Mouse (Mus musculus) gastrocnemius, adult 2 months (tissue): Measurements from ENCODE around the gene Slc22a12. TPM values are rescaled to one million over a fixed set of nuclear protein-coding genes. Genes with fewer than 3 reads are reported as not detected.

Experiments used
- DNase-seq: peaks from one replicate; pipeline ENCODE4 v3.0.0; 2022
- H3K27ac ChIP-seq: fragments of 200-600 bp; 2 replicates; pipeline ENCODE4 v1.8.1; 2022; ENCODE audit warnings: mild to moderate bottlenecking
- H3K4me3 ChIP-seq: fragments of 200-600 bp; 2 replicates; pipeline ENCODE4 v1.8.1; 2022; ENCODE audit warnings: mild to moderate bottlenecking, moderate library complexity
- CTCF ChIP-seq: fragments of 200-600 bp; IDR thresholded peaks from 2 replicates; pipeline ENCODE4 v1.8.1; 2022; ENCODE audit warnings: antibody characterized with exemption, mild to moderate bottlenecking, moderate library complexity
- intact Hi-C: fragments of 180-260 bp; cut with DNase I; formaldehyde crosslinking; loops from one replicate; pipeline ENCODE4 v1.15.1; 2025
- total RNA-seq, 2 experiments: library from RNA; stranded (reverse); gene quantifications; 2 replicates each; pipeline ENCODE4 v1.2.3; 2021

Slc22a12 gene
- total RNA-seq, 2 experiments from 2014 or later = not detected

GRCm38 (mm10) chr19:6521630-6522029 is 21.2 kb downstream of the Slc22a12 start:
- Histone ChIP-seq H3K27ac (no peak overlapping the region), H3K4me3 (no peak overlapping the region)
- intact Hi-C loops = no loop called here

DNA sequence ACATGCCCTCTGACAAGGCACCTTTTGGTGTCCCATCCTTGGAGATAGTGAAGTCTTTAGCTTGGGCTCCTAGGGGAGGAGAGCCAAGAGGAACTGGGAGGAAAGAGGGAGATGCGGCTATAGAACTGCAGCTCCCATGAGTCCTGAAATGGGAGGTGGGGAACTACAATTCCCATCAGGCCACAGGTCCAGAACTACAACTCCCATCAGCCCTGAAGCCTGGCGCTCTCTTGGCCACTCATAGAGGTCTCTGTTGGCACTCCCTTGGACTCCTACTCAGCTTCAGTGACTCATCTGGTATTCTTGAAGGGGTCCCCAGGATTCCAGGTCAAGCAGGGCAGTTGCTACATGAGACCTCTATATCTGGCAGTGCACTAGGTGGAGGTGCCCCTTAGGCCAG is 23.3 kb downstream of the Slc22a12 start:
- H3K4me3 ChIP-seq = no peak overlapping the region
- H3K27ac ChIP-seq = no peak overlapping the region
- DNase-seq = no peak
- intact Hi-C loops = no loop called here
- TF ChIP-seq CTCF = no peak

More at GRCm38 (mm10) chr19:6521630-6522029, 21.2 kb downstream of the Slc22a12 start:
- TF ChIP-seq CTCF = no peak
- no peak for DNase-seq

DNA sequence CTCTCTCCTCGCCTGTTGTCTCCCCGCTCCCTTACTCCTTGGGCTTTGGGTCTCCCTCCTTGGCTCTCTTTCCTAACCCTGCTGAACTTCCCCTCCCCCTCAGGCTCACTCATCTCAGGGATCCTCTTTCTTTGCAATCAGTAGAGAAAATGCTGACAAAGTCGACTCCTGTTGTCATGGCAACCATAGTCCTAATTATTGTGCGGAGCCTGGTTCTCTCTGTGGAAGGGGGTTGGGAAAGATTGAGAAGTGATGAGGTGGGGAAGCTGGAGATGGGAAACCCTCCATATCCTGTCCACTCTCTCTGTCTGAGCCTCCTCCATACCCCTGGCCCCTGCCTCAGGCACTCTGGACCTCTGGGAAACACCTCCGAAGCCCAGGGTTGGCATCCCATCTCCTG is 24.2 kb downstream of the Slc22a12 start:
- intact Hi-C loops = no loop called here
- Histone ChIP-seq H3K27ac (no peak overlapping the region), H3K4me3 (no peak overlapping the region)
- no peak for DNase-seq
- TF ChIP-seq CTCF = no peak

DNA sequence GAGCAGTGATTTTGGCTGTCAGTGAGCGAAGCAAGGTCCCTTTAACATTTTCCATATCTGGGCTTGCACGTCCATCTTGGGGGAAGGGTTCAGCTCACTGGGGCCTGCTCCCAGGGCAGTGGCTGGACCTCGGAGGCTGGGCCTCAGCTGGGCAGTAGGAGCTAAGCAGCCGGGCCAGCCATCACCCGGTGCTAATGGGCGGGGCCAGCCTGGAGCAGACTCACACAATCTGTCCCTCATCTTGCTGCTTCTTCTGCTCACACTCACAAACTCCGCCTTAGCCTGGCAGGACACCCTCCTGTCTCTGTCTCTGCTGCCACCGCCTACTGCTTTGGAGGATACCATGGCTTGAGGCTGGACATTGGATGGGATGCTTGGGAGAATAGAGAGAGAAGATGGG is 26.7 kb downstream of the Slc22a12 start:
- no peak for TF ChIP-seq CTCF
- intact Hi-C loops = no loop called here
- Histone ChIP-seq H3K27ac (no peak overlapping the region), H3K4me3 (no peak overlapping the region)
- DNase-seq = no peak

DNA sequence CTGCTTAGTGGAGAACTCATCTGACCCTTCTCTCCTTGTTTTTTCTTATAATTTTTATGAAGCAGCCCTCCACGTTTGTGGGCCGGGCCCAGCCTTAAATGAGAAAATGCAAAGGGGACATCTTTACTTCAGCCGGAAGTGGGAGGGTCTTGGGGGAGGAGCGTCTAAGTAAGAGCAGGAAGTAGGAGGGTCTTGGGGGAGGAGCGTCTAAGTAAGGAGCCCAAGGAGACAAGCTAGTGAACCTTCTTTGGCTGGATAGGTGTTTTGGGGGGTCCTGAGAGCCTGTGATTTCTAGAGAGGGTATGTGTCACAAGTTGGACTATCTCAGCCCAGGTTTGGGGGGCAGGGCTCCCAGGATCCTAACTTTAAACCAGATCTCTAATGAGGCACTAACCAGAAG is 27.4 kb downstream of the Slc22a12 start:
- no peak for TF ChIP-seq CTCF
- no peak for DNase-seq
- no peak overlapping the region for H3K4me3 ChIP-seq
- intact Hi-C loops = no loop called here
- H3K27ac ChIP-seq = no peak overlapping the region

DNA sequence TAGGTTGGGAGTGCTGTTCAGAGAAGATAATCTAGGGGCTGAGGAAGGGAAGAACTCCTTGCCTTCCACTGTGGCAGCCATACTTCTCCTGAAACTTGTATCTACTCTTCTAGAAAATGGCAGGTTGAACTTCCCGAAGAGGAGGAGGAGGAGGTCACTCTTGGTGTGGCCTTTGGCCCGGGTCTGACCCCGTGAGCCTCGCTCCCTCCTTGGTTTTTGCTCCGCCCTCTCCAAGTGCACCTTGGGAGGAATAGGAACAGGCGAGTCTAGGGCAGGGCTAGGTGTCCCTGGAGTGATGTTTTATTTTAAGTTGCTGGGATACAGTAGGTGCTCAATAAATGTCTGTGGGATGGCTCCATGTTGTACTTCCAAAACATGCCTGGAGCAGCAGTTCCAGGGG is 27.9 kb downstream of the Slc22a12 start:
- intact Hi-C loops = no loop called here
- no peak for DNase-seq
- Histone ChIP-seq H3K27ac (no peak overlapping the region), H3K4me3 (no peak overlapping the region)
- TF ChIP-seq CTCF = no peak

- intact Hi-C loops = no loop called here
- Histone ChIP-seq H3K4me3 (no peak overlapping the region), H3K27ac (no peak overlapping the region)
- no peak; the same call in 1 of the 2 replicates for TF ChIP-seq CTCF
- DNase-seq = no peak
These were observed 29.3 kb downstream of the Slc22a12 start for GRCm38 (mm10) chr19:6513389-6514139.

DNA sequence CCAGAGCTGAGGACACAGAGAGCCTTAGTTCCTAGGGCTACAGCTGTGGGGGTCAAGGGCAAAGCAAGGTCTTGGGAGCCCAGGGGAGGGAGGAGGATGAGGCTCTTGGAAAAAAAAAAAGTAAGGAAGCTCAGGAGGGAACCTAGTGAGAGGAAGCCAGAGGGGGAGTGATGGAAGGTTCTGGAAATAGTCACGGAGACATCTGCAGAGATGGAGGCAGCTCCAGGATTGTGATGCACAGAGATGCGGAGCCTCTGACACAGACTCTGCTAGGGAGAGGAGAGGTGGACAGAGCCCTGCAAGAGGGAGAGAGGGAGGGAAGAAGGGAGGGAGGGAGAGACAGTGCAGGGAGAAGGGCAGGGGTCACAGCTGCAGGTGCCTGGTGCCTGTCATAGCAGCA is 32.3 kb downstream of the Slc22a12 start:
- intact Hi-C loops = no loop called here
- no peak for TF ChIP-seq CTCF
- H3K4me3 ChIP-seq = no peak overlapping the region
- DNase-seq = no peak
- H3K27ac ChIP-seq = no peak overlapping the region

- Histone ChIP-seq H3K27ac (no peak overlapping the region), H3K4me3 (no peak overlapping the region)
- intact Hi-C loops = no loop called here
- no peak for DNase-seq
- TF ChIP-seq CTCF = no peak
These were observed 33.0 kb downstream of the Slc22a12 start for GRCm38 (mm10) chr19:6509881-6510280.

DNA sequence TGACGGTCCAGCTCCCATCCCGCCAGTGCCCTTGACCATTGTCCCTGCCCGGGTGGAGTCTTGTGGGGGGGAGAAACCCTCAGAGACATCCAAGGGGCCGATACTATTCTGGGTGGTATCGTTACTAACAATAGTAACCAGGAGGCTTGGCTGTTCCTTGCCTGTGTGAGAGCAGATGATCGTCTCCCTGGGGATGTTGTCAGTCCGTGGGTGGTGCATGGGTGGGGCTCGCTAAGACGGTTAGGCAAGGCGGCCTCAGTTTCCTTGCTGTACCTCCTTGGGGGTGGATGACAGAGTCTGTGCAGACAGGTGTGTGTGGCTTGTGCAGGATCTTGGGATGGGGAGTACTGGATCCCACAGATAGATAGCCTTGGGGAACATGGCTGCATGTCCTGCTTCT is 35.4 kb downstream of the Slc22a12 start:
- TF ChIP-seq CTCF = no peak
- Histone ChIP-seq H3K4me3 (no peak overlapping the region), H3K27ac (no peak overlapping the region)
- DNase-seq = no peak
- intact Hi-C loops = no loop called here

DNA sequence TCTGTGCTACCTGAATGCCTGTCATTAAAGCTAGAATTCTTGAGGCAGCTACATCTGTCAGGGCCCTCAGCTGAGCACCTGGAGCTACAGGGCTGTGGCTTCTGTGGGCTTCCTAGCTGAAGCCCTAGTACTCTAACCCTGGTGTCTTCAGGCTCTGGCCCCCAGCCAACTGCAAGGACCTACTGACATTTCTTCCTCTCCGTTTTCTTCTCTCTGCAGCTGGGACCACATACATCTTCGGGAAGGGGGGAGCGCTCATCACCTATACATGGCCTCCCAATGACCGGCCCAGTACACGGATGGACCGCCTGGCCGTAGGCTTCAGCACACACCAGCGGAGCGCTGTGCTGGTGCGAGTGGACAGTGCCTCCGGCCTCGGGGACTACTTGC is 38.2 kb downstream of the Slc22a12 start:
- TF ChIP-seq CTCF = no peak
- DNase-seq = no peak
- no peak overlapping the region for H3K27ac ChIP-seq
- H3K4me3 ChIP-seq = no peak overlapping the region
- intact Hi-C loops = no loop called here

DNA sequence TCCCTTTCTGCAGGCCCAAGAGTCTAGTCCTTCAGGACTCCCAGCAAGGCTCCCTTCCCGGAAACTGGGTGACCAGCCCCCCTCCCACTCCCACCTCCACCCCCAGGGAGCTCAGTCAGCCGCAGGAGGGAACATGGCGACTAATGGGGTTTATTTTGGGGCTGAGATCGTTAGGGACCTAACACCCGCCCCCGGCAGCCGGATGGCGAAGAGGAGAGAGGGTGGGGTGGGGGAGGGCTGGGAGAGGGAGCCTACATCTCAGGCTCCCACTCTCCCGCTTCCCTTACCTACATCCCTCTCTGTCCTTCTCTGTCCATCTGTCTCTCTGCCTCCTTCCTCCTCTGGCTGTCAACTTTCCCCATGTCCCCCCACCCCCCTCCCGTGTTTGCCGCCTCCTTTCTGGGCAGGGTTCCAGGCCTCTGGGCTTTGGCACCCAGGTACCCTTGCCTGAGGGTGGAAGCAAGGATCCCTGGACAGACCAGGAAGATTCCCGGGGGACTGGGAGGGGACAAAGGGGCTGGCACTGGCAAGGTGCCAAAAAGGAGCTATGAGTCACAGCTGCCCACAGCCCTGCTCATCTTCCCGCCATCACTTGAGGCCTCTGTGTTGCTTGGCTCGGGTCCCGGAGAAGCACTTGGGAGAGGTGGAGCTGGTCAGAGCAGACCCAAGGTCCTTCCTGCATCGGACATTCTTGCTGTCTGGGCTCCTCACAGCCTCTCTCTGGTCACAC is 38.7 kb downstream of the Slc22a12 start:
- Histone ChIP-seq H3K27ac (no peak overlapping the region), H3K4me3 (no peak overlapping the region)
- no peak for DNase-seq
- intact Hi-C loops = no loop called here
- TF ChIP-seq CTCF = no peak

- intact Hi-C loops = no loop called here
- H3K27ac ChIP-seq = no peak overlapping the region
- DNase-seq = peak; percentile 46
- H3K4me3 ChIP-seq = peak overlapping the region; percentile 54
- no peak for TF ChIP-seq CTCF
These were observed 40.1 kb downstream of the Slc22a12 start for GRCm38 (mm10) chr19:6502543-6503319.
